ENCODE assay signal across 12 mouse cellular contexts in the genomic region with DNA sequence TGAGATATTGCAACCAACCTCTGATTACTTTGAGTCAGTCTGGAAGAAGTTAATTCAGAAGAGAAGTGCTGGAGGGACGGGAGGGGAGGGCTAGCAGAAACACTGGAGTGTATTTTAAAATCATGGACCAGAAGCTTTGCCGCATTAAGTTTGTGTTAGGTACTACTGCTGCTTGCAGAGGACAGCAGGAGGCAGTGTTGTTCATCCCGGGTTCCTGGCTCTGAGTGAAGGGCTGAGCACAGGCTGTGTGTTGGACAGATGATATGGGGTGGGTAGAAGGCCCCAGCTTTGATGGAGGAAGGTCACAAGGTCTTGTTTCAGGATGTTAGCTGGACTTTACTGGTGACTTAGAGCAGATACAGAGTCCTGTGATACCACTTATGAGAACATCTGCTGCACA.
DNase-seq lines count a peak whose midpoint lies in the region; ATAC-seq and TF ChIP-seq lines count a peak whose summit lies in the region.
"Had no signal": no experiment of that assay in that cellular context is flagged by ENCODE, and none has a peak within 500 bp of the region (broad histone marks: within the 10 kb centered on the region; RNA-seq: fewer than 3 reads in every experiment).

No protein-coding gene starts in this region.

- no peak for DNase-seq in hindbrain, postnatal 0 days (ENCODE audit: low spot score)
- peak; percentile 50 for DNase-seq in neural tube, embryonic 10.5 days (ENCODE audit: extremely low spot score, low spot score)
- peak; percentile 34 for DNase-seq in embryonic facial prominence, embryonic 10.5 days (ENCODE audit: low spot score)
- DNase-seq in right cerebral cortex, adult 18-20 months = no peak
- no peak for DNase-seq in frontal cortex, postnatal 36 days (ENCODE audit: low spot score in 2 of 2)
- DNase-seq: kidney, adult 11 months; retina, postnatal 1 day had no signal

- no peak overlapping the region for H3K27ac ChIP-seq in hindbrain, postnatal 0 days
- H3K27ac ChIP-seq in hindbrain, embryonic 13.5 days = no peak overlapping the region
- no peak overlapping the region for H3K27ac ChIP-seq in neural tube, embryonic 15.5 days (replicated peaks)
- H3K27ac ChIP-seq in embryonic facial prominence, embryonic 10.5 days (replicated peaks) = no peak overlapping the region
- no peak overlapping the region for H3K27ac ChIP-seq in kidney, embryonic 15.5 days
- H3K27ac ChIP-seq: limb, embryonic 13.5 days had no signal

- H3K9me3 ChIP-seq in hindbrain, postnatal 0 days (ENCODE audit: low read length) = no peaks in the 10 kb centered on the region
- no peaks in the 10 kb centered on the region for H3K9me3 ChIP-seq in hindbrain, embryonic 13.5 days
- no peaks in the 10 kb centered on the region for H3K9me3 ChIP-seq in neural tube, embryonic 15.5 days (replicated peaks)
- H3K9me3 ChIP-seq in embryonic facial prominence, embryonic 10.5 days = no peaks in the 10 kb centered on the region
- H3K9me3 ChIP-seq in kidney, embryonic 15.5 days (replicated peaks) = no peaks in the 10 kb centered on the region
- H3K9me3 ChIP-seq: limb, embryonic 13.5 days had no signal

- peaks cover 14% of the 10 kb centered on the region; the same call in 1 of the 2 replicates for H3K4me1 ChIP-seq in hindbrain, postnatal 0 days (ENCODE audit: insufficient read depth, low read length)
- H3K4me1 ChIP-seq in hindbrain, embryonic 13.5 days (replicated peaks) = peaks cover 35% of the 10 kb centered on the region
- peaks cover 20% of the 10 kb centered on the region for H3K4me1 ChIP-seq in neural tube, embryonic 15.5 days
- H3K4me1 ChIP-seq in embryonic facial prominence, embryonic 10.5 days = peaks cover 32% of the 10 kb centered on the region
- H3K4me1 ChIP-seq in kidney, embryonic 15.5 days = peaks cover 34% of the 10 kb centered on the region

- no peaks in the 10 kb centered on the region for H3K36me3 ChIP-seq in hindbrain, postnatal 0 days (ENCODE audit: insufficient read depth, low read length)
- no peaks in the 10 kb centered on the region for H3K36me3 ChIP-seq in hindbrain, embryonic 13.5 days
- no peaks in the 10 kb centered on the region for H3K36me3 ChIP-seq in neural tube, embryonic 15.5 days
- no peaks in the 10 kb centered on the region for H3K36me3 ChIP-seq in embryonic facial prominence, embryonic 10.5 days (replicated peaks)
- no peaks in the 10 kb centered on the region for H3K36me3 ChIP-seq in kidney, embryonic 15.5 days
- H3K36me3 ChIP-seq: limb, embryonic 13.5 days had no signal

- H3K9ac ChIP-seq in hindbrain, postnatal 0 days (replicated peaks; ENCODE audit: low read length) = no peak overlapping the region
- no peak overlapping the region for H3K9ac ChIP-seq in hindbrain, embryonic 13.5 days
- no peak overlapping the region for H3K9ac ChIP-seq in neural tube, embryonic 15.5 days (replicated peaks)
- H3K9ac ChIP-seq in kidney, embryonic 15.5 days = no peak overlapping the region
- H3K9ac ChIP-seq: limb, embryonic 13.5 days had no signal

- 61% methylated on average over 3 of the region's 3 CpGs for WGBS in hindbrain, postnatal 0 days
- WGBS in hindbrain, embryonic 13.5 days = 49% methylated on average over 3 of the region's 3 CpGs
- WGBS in neural tube, embryonic 15.5 days = 55% methylated on average over 3 of the region's 3 CpGs
- WGBS in embryonic facial prominence, embryonic 10.5 days = 55% methylated on average over 3 of the region's 3 CpGs
- WGBS in kidney, embryonic 15.5 days = 42% methylated on average over 3 of the region's 3 CpGs

- ATAC-seq in hindbrain, postnatal 0 days = no peak
- no peak for ATAC-seq in hindbrain, embryonic 13.5 days (ENCODE audit: low FRiP score)
- ATAC-seq in neural tube, embryonic 15.5 days (ENCODE audit: low FRiP score) = no peak
- ATAC-seq in kidney, embryonic 15.5 days (replicated peaks; ENCODE audit: low FRiP score) = no peak
- ATAC-seq: midbrain, embryonic 16.5 days had no signal

- H3K27me3 ChIP-seq in hindbrain, postnatal 0 days (ENCODE audit: insufficient read depth, low read length) = no peaks in the 10 kb centered on the region
- H3K27me3 ChIP-seq in hindbrain, embryonic 13.5 days = 0 out of 2 replicates have a peak, but pooled peaks cover 6% of the 10 kb centered on the region
- H3K27me3 ChIP-seq in neural tube, embryonic 15.5 days (replicated peaks) = no peaks in the 10 kb centered on the region
- H3K27me3 ChIP-seq in embryonic facial prominence, embryonic 10.5 days (replicated peaks; ENCODE audit: low read depth, poor library complexity, severe bottlenecking) = no peaks in the 10 kb centered on the region
- no peaks in the 10 kb centered on the region for H3K27me3 ChIP-seq in kidney, embryonic 15.5 days
- H3K27me3 ChIP-seq: limb, embryonic 13.5 days had no signal

- no peak overlapping the region for H3K4me3 ChIP-seq in hindbrain, postnatal 0 days (ENCODE audit: low read length)
- H3K4me3 ChIP-seq in hindbrain, embryonic 13.5 days = no peak overlapping the region
- no peak overlapping the region for H3K4me3 ChIP-seq in neural tube, embryonic 15.5 days (replicated peaks)
- no peak overlapping the region for H3K4me3 ChIP-seq in embryonic facial prominence, embryonic 10.5 days
- no peak overlapping the region for H3K4me3 ChIP-seq in kidney, embryonic 15.5 days (replicated peaks)
- H3K4me3 ChIP-seq: limb, embryonic 13.5 days had no signal

- H3K4me2 ChIP-seq in hindbrain, postnatal 0 days (ENCODE audit: low read depth, low read length) = no peak overlapping the region
- no peak overlapping the region for H3K4me2 ChIP-seq in hindbrain, embryonic 13.5 days
- H3K4me2 ChIP-seq in neural tube, embryonic 15.5 days = no peak overlapping the region
- H3K4me2 ChIP-seq in kidney, embryonic 15.5 days = no peak overlapping the region
- H3K4me2 ChIP-seq: limb, embryonic 13.5 days had no signal

- TF ChIP-seq CTCF in hindbrain, postnatal 0 days (IDR thresholded peaks at IDR 0.05; ENCODE audit: low read depth) = peak; percentile 50

Comparison
In these comparisons a context has a peak if more than half of its experiments do, and no peak if none do; other contexts are left out.
1. DNase-seq: peak in neural tube, embryonic 10.5 days (single experiment) and embryonic facial prominence, embryonic 10.5 days (single experiment); none in hindbrain, postnatal 0 days (single experiment), right cerebral cortex, adult 18-20 months (single experiment) and frontal cortex, postnatal 36 days (0 of 2).